Mouse (Mus musculus) heart, adult 9 months (tissue): ENCODE data around the gene Cd300c.
"Not testable (repeated sequence)": the region's sequence is repeated elsewhere in the genome, so short reads cannot be mapped to it uniquely, and the experiment has no call there.

Experiments
- DNase-seq, 2 experiments: peaks; one replicate each; pipeline ENCODE4 v3.0.0; 2022; ENCODE audit warnings: low spot score in 2 of 2

The Cd300c gene

DNA sequence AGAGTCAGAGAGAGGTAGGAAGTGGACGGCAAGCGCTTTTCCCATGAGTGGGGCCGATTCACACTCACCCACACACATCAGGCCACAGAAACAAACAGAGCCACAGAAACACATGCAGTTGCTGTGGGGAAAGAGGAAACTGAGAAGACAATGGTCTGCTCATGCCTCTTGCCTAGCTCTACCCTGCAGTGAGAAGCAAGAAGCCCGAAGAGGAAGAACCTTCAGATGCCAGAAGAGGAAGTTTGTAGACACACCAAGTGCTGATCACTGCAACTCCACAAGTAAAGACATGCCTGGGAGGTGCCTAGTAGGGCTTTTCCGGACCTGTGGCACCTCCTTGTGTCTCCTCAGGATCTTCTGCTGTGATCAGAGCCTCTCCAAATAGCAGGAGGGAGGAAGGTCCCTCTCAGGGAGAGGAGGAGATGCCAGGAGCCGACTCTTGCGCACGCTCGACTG is at the start of gene Cd300c:
TSS of gene Cd300c (minus strand) at position 406 of the 456 bp plus-strand sequence.
- DNase-seq: peak; percentile 10 to 54

DNA sequence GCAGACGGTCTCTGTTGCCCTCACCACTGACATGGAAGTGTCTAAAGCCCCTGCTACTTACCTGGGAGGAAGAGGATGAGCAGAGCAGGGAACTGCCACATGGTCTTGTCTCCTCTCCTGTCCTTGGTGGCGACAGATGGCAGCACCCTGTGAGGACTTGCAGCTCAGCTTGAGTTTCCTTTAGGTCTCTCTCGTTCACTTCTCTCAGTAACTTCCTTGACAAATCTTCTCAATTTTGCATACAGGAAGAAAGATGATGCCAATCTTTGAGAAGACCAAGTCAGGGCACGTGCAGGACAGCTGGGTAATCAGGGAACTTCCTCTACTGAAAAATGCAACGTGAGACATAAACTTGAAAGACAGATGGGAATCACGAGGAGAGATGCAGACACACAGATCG is 47.1 kb upstream of the Cd300c start, which contains the start of gene Cd300ld2:
TSS of gene Cd300ld2 (minus strand) at position 101 of the 400 bp plus-strand sequence.
- DNase-seq: not testable (repeated sequence)

DNA sequence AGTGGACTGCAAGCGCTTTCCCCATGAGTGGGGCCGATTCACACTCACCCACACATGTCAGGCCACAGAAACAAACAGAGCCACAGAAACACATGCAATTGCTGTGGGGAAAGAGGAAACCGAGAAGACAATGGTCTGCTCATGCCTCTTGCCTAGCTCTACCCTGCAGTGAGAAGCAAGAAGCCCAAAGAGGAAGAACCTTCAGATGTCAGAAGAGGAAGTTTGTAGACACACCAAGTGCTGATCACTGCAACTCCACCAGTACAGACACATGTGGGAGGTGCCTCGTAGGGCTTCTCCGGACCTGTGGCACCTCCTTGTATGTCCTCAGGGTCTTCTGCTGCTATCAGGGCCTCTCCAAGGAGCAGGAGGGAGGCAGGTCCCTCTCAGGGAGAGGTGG is 35.1 kb upstream of the Cd300c start:
- DNase-seq: peak; percentile 3 to 46

DNA sequence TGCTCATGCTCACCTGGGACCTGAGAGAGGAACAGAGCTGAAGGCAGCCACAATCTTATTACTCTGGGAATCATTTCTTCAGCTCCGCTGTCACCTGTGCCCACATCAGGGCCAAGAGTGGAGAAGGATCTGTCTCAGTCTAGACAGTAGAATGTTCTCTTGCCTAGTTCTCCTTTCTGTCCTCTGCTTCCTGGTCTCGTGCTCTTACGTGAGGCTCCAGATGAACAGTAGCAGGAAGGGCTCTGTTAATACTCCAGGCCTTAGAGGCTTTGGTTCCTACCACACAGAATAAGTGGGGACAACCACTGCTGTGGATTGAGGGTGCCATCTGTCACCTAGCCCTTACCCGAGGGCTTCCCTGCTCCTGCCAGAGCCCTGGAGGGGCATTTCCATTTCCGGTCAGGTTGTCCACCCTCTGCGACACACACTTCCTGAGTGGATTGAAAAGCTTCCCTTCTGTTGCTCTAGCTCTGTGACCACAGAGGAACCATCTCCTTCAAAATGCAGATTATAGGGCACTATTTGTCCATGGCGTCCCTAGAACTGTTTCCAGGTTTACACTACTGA is 32.6 kb upstream of the Cd300c start, which contains the start of gene Cd300c2:
TSS of gene Cd300c2 (minus strand) at position 407 of the 567 bp plus-strand sequence.
- no peak for DNase-seq

DNA sequence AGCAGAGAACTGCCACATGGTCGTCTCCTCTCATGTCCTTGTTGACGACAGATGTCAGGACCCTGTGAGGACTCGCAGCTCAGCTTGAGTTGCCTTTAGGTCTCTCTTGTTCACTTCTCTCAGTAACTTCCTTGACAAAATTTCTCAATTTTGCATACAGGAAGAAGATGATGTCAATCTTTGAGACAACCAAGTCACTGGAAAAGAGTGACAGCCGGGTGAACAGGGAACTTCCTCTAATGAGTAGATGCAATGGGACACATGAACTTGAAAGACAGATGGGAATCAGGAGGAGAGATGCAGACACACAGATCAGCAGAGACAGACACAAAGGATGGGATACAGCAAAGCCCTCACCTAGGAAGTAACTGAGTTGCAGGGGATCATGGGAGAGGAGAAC is 20.8 kb upstream of the Cd300c start, which contains the start of gene Cd300ld:
TSS of gene Cd300ld (minus strand) at position 130 of the 400 bp plus-strand sequence.
- DNase-seq: peak in 1 of 2 experiments; percentile 4

DNA sequence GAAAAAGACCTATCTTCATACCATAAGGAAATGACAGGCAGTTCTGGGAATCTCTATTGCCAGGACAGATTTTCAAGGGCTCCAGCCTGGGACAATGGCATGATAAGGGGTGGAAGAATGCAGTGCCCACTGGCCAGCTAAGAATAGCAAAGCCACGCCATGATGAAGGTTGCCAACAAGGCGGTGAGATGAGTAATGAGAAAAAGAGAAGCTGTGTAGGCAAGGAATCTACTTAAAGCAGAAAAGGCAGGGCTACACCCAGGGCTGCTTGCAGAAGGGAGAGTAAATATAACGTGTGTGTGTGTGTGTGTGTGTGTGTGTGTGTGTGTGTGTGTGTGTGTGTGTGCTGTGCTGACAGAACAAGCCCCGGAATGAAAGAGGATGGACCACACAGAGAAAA is 12.9 kb upstream of the Cd300c start:
- DNase-seq: no peak

DNA sequence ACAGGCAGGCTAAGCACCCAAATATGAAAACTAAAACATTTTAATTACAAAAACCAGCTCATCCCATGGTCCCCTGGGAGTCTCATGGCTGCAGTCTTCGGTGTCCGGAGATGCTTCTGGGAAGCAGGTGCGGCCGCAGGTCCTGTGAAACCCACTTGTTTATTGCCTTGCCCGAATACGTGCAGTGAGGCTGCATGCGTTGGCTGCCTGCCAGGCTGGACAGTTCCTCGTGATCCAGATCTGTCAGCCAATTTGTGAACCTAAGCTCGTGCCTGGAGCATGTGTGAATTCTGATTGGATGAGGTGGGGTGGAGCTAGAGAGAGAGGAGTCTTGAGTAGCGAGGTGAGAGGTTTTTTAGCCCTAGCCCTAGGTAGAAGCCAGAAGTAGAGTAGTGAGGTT is 3.8 kb upstream of the Cd300c start:
- no peak for DNase-seq

DNA sequence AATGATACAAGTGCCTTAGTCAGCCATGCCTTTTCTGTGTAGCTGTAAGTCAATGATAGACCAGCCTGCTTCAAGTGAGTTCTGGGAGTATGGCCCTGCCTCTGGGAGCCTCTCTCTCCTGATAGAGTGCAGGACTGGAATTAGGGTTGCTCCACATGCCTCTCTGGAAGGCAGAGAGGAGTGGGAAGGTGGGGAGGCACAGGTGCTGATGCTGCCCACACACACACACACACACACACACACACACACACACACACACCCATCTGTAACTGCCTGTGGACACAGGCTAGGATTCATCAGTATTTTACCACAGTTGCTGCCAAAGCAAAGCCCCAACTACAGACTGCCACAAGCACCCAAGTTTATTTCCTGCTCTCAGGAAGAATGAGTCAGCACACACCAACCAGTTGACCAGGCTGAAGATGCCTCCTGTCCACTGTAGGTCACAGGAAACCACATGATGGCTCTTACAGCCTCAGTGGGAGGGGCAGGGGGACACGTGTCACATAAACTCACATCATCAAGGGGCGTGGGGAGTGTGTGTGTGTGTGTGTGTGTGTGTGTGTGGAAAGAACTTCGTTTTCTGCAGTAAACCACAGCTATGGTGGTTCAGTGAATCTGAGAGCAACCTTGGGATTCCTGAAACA is 3.7 kb downstream of the Cd300c start:
- DNase-seq: no peak

DNA sequence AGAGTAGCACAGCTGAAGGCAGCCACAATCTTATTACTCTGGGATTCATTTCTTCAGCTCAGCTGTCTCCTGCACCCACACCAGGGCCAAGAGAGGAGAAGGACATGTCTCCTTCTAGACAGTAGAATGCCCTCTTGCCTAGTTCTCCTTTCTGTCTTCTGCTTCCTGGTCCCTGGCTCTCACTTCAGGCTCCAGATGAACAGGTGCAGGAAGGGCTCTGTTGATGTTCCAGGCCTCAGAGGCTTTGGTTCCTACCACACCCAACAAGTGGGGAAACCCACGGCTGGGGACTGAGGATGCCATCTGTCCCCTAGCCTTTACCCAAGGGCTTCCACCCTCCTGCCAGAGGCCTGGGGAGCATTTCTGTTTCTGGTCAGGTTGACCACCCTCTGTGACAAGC is 8.6 kb downstream of the Cd300c start:
- no peak for DNase-seq

DNA sequence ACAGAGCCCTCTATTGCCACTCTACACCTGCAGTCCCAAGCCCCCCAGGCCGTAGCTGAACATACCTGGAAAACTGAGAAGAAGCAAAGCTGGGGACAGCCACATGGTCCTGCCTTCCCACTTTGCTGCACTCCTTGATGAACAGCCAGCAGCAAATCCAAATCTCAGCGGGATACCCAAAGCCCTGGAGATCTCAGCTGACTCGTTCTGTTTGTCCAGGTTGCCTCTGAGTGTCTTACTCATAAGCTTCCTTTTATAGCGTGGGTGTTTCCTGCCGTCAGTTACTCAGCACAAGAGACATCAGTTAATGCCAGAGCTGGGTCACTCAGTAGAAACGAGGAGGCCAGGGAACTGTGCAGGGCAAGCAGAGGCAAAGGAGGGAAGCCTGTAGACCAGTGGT is 34.8 kb downstream of the Cd300c start, which contains the start of gene Cd300lb:
TSS of gene Cd300lb (minus strand) at position 243 of the 400 bp plus-strand sequence.
- DNase-seq: no peak

DNA sequence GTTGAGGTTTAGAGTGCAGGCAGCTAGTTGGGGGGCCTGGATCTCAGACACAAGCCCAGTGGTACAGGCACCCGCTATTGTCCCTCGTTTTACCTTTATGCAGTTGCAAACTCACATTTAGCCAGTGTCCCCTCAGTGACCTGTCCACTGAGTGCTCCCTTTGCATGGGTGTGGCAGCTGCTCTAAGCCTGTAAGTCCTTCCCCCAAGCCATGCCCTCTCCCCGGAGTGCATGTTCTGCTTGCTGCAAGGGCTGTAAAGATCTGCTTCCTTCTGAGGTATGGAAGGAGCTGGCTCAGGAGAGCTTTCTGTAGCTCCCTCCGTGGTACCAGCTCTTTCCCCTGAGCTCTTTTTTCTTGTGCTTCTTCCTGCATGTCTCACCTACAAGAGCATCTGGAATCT is 35.4 kb downstream of the Cd300c start:
- DNase-seq: no peak

DNA sequence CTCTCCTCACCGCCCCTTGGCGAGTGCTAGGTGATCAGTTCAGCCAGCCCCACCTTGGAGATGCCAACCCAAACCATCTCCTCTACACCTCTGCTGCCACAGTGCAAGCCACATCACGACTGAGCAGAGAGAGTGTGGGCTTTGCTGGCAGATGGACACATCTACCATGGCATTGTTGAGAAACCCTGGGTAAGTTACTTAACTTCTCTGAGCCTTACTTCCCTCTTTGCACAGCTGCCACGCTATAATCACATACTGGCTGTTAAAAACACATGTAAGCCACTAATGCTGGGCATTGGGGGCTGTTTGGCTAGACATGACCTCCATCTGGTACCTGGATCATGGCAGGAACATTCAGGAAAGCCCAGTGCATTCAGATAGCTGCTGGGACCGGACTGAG is 37.9 kb downstream of the Cd300c start:
- no peak for DNase-seq

DNA sequence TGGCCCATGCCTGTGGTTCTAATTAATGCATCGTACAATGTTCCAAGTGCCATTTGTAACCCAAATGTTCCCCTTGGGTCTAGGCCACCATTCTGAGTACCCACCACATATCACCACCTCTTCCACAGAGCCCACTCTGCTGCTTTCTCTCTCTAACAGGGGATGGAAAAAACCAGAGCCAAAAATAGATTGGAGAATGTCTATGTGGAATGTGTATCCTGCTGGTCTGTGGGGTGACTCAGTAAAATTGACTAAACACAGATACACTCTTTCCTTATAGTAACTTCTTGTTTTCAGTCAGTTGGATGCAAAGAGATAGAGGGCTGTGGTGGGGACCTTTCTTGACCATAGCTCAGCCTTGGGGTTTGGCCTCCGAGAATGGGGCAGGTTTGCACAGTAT is 39.4 kb downstream of the Cd300c start:
- DNase-seq: no peak

DNA sequence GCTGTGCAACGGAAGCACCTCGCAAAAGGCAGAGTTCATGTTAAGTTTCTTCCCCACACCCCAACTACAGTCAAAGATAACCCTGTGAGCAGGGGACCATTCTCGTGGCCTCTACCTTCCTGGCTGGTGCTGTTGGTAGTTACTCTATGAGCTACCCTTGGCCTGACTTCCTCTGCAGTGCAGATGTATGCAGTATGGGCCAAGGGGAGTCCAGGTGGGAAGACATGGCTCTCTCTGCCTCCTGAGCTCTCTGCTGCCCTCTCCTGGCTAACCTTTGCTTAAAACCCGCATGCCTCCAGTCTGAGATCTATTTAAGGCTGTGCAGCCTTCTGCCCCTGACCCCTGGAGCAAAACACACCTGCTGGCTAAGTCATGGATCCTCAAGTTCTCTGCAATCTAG is 45.0 kb downstream of the Cd300c start:
- DNase-seq: no peak

DNA sequence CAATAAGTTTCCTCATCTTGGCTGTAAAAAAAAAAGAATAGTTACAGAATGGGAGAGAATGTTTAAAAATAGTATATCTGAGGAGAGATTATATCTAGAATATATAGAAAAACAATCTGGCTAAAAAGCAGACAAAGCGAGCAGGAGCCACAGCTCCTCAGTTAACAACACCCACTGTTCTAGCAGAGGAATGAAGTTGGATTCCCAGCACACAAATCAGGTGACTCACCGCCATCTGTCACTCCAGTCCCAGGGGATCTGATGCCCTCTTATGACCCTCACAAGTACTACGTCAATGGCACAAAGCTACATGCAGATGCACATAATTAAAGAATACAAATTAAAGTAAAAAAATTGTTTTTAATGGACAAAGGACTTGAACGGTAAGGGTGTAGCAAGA is 46.5 kb downstream of the Cd300c start:
- no peak for DNase-seq

DNA sequence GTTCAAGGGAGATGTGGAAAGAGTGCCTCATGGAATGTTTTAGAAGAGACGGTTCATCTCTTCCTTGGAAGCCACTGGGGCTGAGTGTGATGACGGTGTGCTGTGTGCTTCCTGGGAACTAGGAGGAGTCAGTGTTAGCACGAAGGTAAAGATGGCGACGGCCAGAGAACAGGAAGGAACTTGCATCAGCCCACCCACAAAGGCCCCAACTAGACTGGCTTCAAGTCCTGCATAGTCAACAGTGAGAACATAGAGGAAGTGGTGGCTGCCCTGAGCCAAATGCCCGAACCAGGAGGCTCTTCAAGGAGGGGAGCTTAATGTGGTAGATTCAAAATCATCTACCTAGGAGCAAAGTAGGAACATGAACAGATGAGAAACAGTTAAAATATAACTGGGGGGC is 51.8 kb downstream of the Cd300c start:
- no peak for DNase-seq

DNA sequence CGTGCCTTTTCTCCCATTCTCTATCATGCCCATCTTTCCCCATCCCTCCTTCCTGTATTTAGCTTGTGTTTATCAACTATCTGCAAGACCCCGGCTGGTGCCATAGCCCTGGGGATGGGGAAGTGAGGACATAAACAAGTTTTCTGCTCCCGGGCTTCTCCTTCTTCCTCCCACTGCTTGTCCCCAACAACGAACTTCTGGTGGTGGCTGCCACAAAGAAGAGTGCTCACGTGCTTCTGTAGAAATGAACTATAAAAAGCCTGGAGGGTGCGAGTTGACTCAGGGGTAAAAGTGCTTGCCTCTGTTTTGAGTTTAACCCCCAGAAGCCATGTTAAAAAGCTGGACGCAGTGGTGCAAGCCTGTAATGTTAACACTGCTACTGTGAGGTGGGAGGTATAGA is 54.0 kb downstream of the Cd300c start:
- DNase-seq: peak; percentile 32 to 47

DNA sequence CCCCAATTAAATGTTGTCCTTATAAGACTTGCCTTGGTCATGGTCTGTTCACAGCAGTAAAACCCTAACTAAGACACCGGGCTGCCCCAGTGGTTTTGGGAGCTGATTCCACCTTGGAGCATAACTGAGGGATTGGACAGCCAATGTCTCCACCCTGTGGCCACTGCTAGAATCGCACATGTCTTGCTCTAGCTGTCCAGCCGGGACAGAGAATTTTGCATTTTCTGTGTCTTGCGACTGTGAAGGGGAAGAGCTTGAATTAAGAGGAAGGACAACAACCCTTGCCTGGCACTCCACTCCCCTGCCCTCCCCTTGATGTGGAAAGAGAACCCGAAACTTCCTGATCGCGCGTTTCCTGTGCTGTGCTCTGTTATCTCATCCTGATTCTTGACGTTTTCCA is 56.1 kb downstream of the Cd300c start:
- DNase-seq: peak; percentile 63 to 68

DNA sequence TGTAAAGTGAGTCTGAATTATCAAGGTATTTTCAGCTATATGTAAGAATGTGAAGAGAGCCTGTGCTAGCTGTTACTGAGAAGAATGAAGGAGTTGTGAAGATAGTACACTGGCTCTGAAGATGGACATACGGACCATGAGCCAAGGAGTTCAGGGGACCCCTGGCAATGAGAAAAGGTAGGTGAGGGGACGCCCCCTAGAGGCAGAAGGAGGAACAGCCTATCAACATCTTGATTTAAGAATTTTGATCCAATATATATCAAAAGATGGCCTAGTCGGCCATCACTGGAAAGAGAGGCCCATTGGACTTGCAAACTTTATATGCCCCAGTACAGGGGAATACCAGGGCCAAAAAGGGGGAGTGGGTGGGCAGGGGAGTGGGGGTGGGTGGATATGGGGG is 59.4 kb downstream of the Cd300c start:
- not testable (repeated sequence) for DNase-seq

DNA sequence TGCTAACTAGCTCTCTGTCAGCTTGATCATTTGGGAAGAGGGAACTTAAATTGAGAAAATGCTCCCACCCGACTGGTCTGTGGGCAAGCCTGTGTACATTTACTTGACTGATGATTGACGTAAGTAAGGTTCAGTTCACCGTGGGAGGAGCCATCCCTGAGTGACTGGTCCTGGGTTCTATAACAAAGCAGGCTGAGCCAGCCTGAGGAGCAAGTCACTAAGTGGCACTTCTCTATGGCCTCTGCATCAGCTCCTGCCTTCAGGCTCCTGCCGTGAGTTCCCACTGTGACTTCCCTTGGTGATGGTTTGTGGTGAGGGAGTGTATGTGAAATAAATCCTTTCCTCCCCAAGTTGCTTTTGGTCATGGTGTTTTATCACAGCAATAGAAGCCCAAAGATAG is 60.9 kb downstream of the Cd300c start:
- DNase-seq: no peak

DNA sequence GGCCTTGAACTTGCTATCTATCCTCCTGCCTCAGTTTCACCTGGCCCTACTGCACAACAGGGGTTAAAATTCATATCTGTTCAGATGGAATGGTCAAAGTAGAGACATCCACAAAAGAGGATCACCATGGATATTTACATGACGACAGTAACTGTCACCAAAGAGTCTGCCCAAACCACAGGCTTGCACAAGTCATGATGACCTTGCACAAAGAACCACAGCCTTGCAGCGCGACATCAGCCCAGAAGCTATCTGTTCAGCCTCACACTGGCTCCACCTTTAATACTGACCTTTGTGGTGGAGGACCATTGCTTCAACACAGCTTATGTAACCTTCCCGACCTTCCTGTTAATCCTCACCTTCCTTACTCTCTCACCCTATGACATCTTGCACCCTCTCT is 61.4 kb downstream of the Cd300c start:
- DNase-seq: no peak
